Mouse (Mus musculus) MEL (cell line): ENCODE results near the gene Zbtb49. TPM values are rescaled to one million over a fixed set of nuclear protein-coding genes. Genes with fewer than 3 reads are reported as not detected.
A peak's percentile ranks its signal among the peaks of the same experiment; 100 is the strongest.

Experiments
- DNase-seq: peaks from one replicate; pipeline ENCODE4 v3.0.0; 2011; ENCODE audit warnings: low read depth, low spot score
- H3K27ac ChIP-seq: 2 replicates; pipeline ENCODE4 v1.5.1; 2012; ENCODE audit warnings: low read depth, mild to moderate bottlenecking, control low read depth, low read length, moderate library complexity; ENCODE audit not compliant: control insufficient read depth
- H3K27me3 ChIP-seq, 2 experiments: fragments of 150-350 bp in 1 of 2; sonication (generic) in 1 of 2; 2 replicates each; pipeline ENCODE4 v1.6.1; 2012; ENCODE audit warnings: low read length in 2 of 2, mild to moderate bottlenecking in 2 of 2, improper control_type of control experiment in 1 of 2, moderate library complexity in 1 of 2; ENCODE audit not compliant: insufficient read depth in 2 of 2, control insufficient read depth in 1 of 2
- H3K36me3 ChIP-seq, 2 experiments: 2 replicates each; pipeline ENCODE4 v1.6.1; 2012 to 2014; ENCODE audit warnings: low read length in 2 of 2, improper control_type of control experiment in 1 of 2, inconsistent platforms in 1 of 2, mild to moderate bottlenecking in 1 of 2; ENCODE audit not compliant: insufficient read depth in 2 of 2, control insufficient read depth in 1 of 2
- H3K4me1 ChIP-seq, 2 experiments: fragments of 150-350 bp in 1 of 2; sonication (generic) in 1 of 2; 2 replicates each; pipeline ENCODE4 v1.6.1; 2012; ENCODE audit warnings: low read length in 2 of 2, improper control_type of control experiment in 1 of 2, mild to moderate bottlenecking in 1 of 2; ENCODE audit not compliant: insufficient read depth in 2 of 2, control insufficient read depth in 1 of 2
- H3K4me3 ChIP-seq, 2 experiments: fragments of 150-350 bp in 1 of 2; sonication (generic) in 1 of 2; 2 replicates each; pipeline ENCODE4 v1.5.1; 2012; ENCODE audit warnings: low read depth in 2 of 2, low read length in 2 of 2, mild to moderate bottlenecking in 2 of 2, moderate library complexity in 2 of 2, control low read depth in 1 of 2, improper control_type of control experiment in 1 of 2; ENCODE audit not compliant: control insufficient read depth in 1 of 2, insufficient read depth in 1 of 2
- H3K79me2 ChIP-seq: 2 replicates; pipeline ENCODE4 v1.6.1; 2012; ENCODE audit warnings: mild to moderate bottlenecking, low read length, moderate library complexity; ENCODE audit not compliant: control insufficient read depth, poor library complexity, insufficient read depth
- H3K9ac ChIP-seq: 2 replicates; pipeline ENCODE4 v1.6.1; 2012; ENCODE audit warnings: low read depth, mild to moderate bottlenecking, control low read depth, low read length, moderate library complexity; ENCODE audit not compliant: control insufficient read depth, poor library complexity, severe bottlenecking
- H3K9me3 ChIP-seq: fragments of 150-350 bp; sonication (generic); replicated peaks from 2 replicates; pipeline ENCODE4 v1.6.1; 2012; ENCODE audit warnings: mild to moderate bottlenecking, low read length, improper control_type of control experiment, moderate library complexity; ENCODE audit not compliant: insufficient read depth
- CHD1 ChIP-seq: IDR thresholded peaks from 2 replicates; pipeline ENCODE4 v1.6.1; 2012; ENCODE audit warnings: low read depth, mild to moderate bottlenecking, inconsistent platforms, low read length, improper control_type of control experiment
- CTCF ChIP-seq, 3 experiments: IDR thresholded peaks in 2 of 3; conservative IDR thresholded peaks in 1 of 3; 2 replicates each; pipeline ENCODE4 v1.5.1; 2011 to 2012; ENCODE audit warnings: low read length in 3 of 3, low read depth in 2 of 3, mild to moderate bottlenecking in 2 of 3, improper control_type of control experiment in 1 of 3, inconsistent platforms in 1 of 3, mixed read lengths in 1 of 3, moderate library complexity in 1 of 3; ENCODE audit not compliant: control insufficient read depth in 1 of 3, insufficient read depth in 1 of 3, poor library complexity in 1 of 3, severe bottlenecking in 1 of 3
- E2F4 ChIP-seq: IDR thresholded peaks from 2 replicates; pipeline ENCODE4 v1.6.1; 2011; ENCODE audit warnings: low read depth, low read length, improper control_type of control experiment, borderline replicate concordance
- ELF1 ChIP-seq: IDR thresholded peaks from 2 replicates; pipeline ENCODE4 v1.6.1; 2014; ENCODE audit warnings: low read depth, mild to moderate bottlenecking, inconsistent platforms, low read length, improper control_type of control experiment, moderate library complexity
- KAT2A ChIP-seq: conservative IDR thresholded peaks from 2 replicates; pipeline ENCODE4 v1.6.1; 2012; ENCODE audit warnings: low read depth, low read length, improper control_type of control experiment, inconsistent platforms
- MAX ChIP-seq: IDR thresholded peaks from 2 replicates; pipeline ENCODE4 v1.6.1; 2011; ENCODE audit warnings: low read length, improper control_type of control experiment
- MAZ ChIP-seq: IDR thresholded peaks from 2 replicates; pipeline ENCODE4 v1.6.1; 2012; ENCODE audit warnings: low read depth, mild to moderate bottlenecking, inconsistent platforms, low read length, improper control_type of control experiment
- MEF2A ChIP-seq: IDR thresholded peaks from 2 replicates; pipeline ENCODE4 v1.6.1; 2014; ENCODE audit warnings: low read depth, mild to moderate bottlenecking, inconsistent platforms, low read length, improper control_type of control experiment; ENCODE audit not compliant: poor library complexity, insufficient replicate concordance, severe bottlenecking; ENCODE audit errors: extremely low read depth
- MXI1 ChIP-seq: IDR thresholded peaks from 2 replicates; pipeline ENCODE4 v1.6.1; 2011; ENCODE audit warnings: mild to moderate bottlenecking, low read depth, low read length, improper control_type of control experiment
- MYB ChIP-seq: IDR thresholded peaks from 2 replicates; pipeline ENCODE4 v1.6.1; 2011; ENCODE audit warnings: mild to moderate bottlenecking, low read depth, low read length, improper control_type of control experiment
- NELFE ChIP-seq: IDR thresholded peaks from 2 replicates; pipeline ENCODE4 v1.6.1; 2011; ENCODE audit warnings: low read depth, low read length, improper control_type of control experiment
- POLR2A ChIP-seq, 2 experiments: IDR thresholded peaks; 2 replicates each; pipeline ENCODE4 v1.6.1; 2011 to 2012; ENCODE audit warnings: low read length in 2 of 2, mild to moderate bottlenecking in 2 of 2, control low read depth in 1 of 2, improper control_type of control experiment in 1 of 2, low read depth in 1 of 2, moderate library complexity in 1 of 2; ENCODE audit not compliant: control insufficient read depth in 1 of 2, insufficient read depth in 1 of 2, poor library complexity in 1 of 2
- POLR2AphosphoS2 ChIP-seq: IDR thresholded peaks from 2 replicates; pipeline ENCODE4 v1.6.1; 2011; ENCODE audit warnings: low read length, improper control_type of control experiment
- RAD21 ChIP-seq: IDR thresholded peaks from 2 replicates; pipeline ENCODE4 v1.6.1; 2011; ENCODE audit warnings: mild to moderate bottlenecking, low read depth, low read length, improper control_type of control experiment
- RCOR1 ChIP-seq: IDR thresholded peaks from 2 replicates; pipeline ENCODE4 v1.6.1; 2012; ENCODE audit warnings: low read depth, mild to moderate bottlenecking, inconsistent platforms, low read length, improper control_type of control experiment
- SIN3A ChIP-seq: IDR thresholded peaks from 2 replicates; pipeline ENCODE4 v1.6.1; 2012; ENCODE audit warnings: low read length, improper control_type of control experiment, inconsistent platforms
- SMC3 ChIP-seq: IDR thresholded peaks from 2 replicates; pipeline ENCODE4 v1.6.1; 2011; ENCODE audit warnings: low read depth, low read length, improper control_type of control experiment
- TCF12 ChIP-seq: IDR thresholded peaks from 2 replicates; pipeline ENCODE4 v1.6.1; 2014; ENCODE audit warnings: low read depth, mild to moderate bottlenecking, inconsistent platforms, low read length, improper control_type of control experiment, moderate library complexity
- UBTF ChIP-seq: IDR thresholded peaks from 2 replicates; pipeline ENCODE4 v1.6.1; 2012; ENCODE audit warnings: low read depth, mild to moderate bottlenecking, inconsistent platforms, low read length, improper control_type of control experiment, moderate library complexity, borderline replicate concordance; ENCODE audit not compliant: insufficient read depth
- USF1 ChIP-seq: IDR thresholded peaks from 2 replicates; pipeline ENCODE4 v1.6.1; 2014; ENCODE audit warnings: low read depth, mild to moderate bottlenecking, inconsistent platforms, low read length, improper control_type of control experiment, moderate library complexity
- ZC3H11A ChIP-seq: IDR thresholded peaks from 2 replicates; pipeline ENCODE4 v1.6.1; 2012; ENCODE audit warnings: low read depth, mild to moderate bottlenecking, inconsistent platforms, low read length, improper control_type of control experiment
- polyA plus RNA-seq, 2 experiments: library from polyadenylated mRNA; stranded (reverse) in 1 of 2; unstranded in 1 of 2; fragments of >175 nt in 1 of 2; fragments of >200 nt in 1 of 2; gene quantifications; 2 replicates each; pipeline versions ENCODE4 v1.2.1 to v1.2.4; 2012; ENCODE audit warnings: low replicate concordance in 2 of 2, low read depth in 1 of 2; ENCODE audit not compliant: insufficient read length in 2 of 2, insufficient read depth in 1 of 2, missing spikeins in 1 of 2
- total RNA-seq: library from RNA; depleted of rRNA; stranded (reverse); fragments of 300-350 nt; gene quantifications from 2 replicates; pipeline ENCODE4 v1.2.3, GENCODE M21; 2012

Gene Zbtb49
- total and polyA plus RNA-seq, 3 experiments = 16.8 to 17.5 TPM; not detected in 1

DNA sequence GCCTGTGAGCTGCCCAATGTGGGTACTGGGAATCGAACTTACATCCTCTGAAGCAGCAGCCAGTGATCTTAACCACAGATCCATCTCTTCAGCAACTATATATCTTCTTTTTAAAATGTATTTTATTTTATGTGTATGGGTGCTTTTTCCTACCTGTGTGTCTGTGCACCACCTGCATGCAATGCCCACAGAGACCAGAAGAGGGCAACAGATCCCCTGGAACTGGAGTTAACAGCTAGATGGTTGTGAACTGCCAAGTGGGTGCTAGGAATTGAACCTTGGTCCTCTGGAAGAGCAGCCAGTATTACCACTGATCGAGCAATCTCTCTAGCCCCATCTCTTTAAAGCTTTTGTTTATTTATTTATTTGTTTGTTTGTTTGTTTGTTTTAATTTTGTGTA is 16.4 kb upstream of the Zbtb49 start:
- TF ChIP-seq E2F4 = no peak
- no peak for TF ChIP-seq MEF2A
- TF ChIP-seq NELFE = no peak
- TF ChIP-seq POLR2A (IDR thresholded peaks at IDR 0.05; ENCODE audit: control insufficient read depth in 1 of 2, insufficient read depth in 1 of 2, low read depth in 1 of 2, low read length in 2 of 2, poor library complexity in 1 of 2) = no peak
- TF ChIP-seq ZC3H11A = no peak
- TF ChIP-seq MAX = no peak
- no peak for TF ChIP-seq MYB
- TF ChIP-seq CTCF (IDR thresholded peaks at IDR 0.05 in 2 of 3, conservative IDR thresholded peaks at IDR 0.05 in 1 of 3; ENCODE audit: control insufficient read depth in 1 of 3, insufficient read depth in 1 of 3, low read depth in 2 of 3, low read length in 3 of 3, poor library complexity in 1 of 3, severe bottlenecking in 1 of 3) = peak; percentile 55 to 67 (median 57)
- peak; percentile 40 for TF ChIP-seq RAD21
- TF ChIP-seq SMC3 = peak; percentile 34; the same call in 1 of the 2 replicates
- TF ChIP-seq RCOR1 = no peak
- no peak overlapping the region for H3K9ac ChIP-seq
- no peaks in the 10 kb centered on the region for H3K9me3 ChIP-seq
- H3K27ac ChIP-seq = no peak overlapping the region
- DNase-seq = peak; percentile 53
- no peaks in the 10 kb centered on the region for H3K79me2 ChIP-seq
- H3K27me3 ChIP-seq = no peaks in the 10 kb centered on the region
- no peak overlapping the region for H3K4me3 ChIP-seq
- H3K36me3 ChIP-seq = peaks cover 0 to 1% of the 10 kb centered on the region in 2 experiments; a peak in 2 of 4 replicates
- no peaks in the 10 kb centered on the region for H3K4me1 ChIP-seq

DNA sequence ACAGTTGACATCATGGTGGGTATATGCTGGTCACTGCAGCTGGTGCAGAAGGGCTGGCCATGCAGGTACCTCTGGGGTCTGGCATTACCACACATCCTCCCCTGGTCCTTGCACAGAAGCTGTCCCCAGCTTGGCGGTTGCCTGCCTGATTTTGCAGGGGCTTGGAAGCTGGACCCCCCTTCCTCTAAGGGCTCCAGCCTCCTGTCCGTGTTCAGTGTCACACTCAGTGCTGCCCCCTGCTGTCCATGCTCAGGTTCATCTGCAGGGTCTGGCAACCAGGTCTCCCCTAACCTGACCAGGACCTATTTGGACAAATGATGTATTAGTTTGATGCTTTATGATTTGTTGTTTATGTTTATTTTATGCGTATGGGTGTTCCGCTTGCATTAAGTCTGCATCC is 15.2 kb upstream of the Zbtb49 start:
- Histone ChIP-seq H3K27me3 (no peaks in the 10 kb centered on the region), H3K9ac (no peak overlapping the region), H3K4me1 (no peaks in the 10 kb centered on the region), H3K27ac (no peak overlapping the region), H3K9me3 (no peaks in the 10 kb centered on the region), H3K4me3 (no peak overlapping the region), H3K36me3 (peaks cover 0 to 4% of the 10 kb centered on the region in 2 experiments; a peak in 2 of 4 replicates), H3K79me2 (no peaks in the 10 kb centered on the region)
- TF ChIP-seq POLR2AphosphoS2 (peak; percentile 47; the same call in 1 of the 2 replicates), SIN3A (no peak), RCOR1 (no peak), SMC3 (peak; percentile 48), TCF12 (no peak), CTCF (IDR thresholded peaks at IDR 0.05 in 2 of 3, conservative IDR thresholded peaks at IDR 0.05 in 1 of 3; ENCODE audit: control insufficient read depth in 1 of 3, insufficient read depth in 1 of 3, low read depth in 2 of 3, low read length in 3 of 3, poor library complexity in 1 of 3, severe bottlenecking in 1 of 3) (peak; percentile 78 to 92 (median 87))
- peak; percentile 76 for DNase-seq

DNA sequence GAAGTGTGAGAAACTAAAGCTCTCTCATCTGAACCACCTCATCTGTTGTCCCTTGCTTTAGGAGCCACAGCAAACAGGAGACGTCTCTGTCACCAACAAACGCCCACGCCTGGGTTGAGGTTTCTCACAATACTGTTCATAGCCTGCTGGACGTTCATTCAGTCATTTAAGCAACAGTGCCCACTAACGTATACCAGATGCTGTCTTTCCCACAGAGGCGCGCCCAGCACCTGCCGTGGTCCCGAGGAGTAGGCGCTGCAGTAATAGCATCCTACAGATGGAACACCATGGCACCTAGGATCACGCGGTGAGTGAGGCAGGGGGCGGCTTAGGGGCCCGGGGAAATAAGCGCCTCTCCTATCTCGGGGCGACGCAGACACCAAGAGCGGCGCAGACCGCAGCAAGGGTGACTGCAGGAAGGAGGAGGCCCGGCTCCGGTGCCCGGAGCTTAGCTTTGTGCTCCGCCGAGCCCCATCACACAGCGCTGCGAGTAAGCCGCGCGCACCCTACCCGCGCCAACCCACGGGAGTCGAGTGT is 418 bp downstream of the Zbtb49 start:
- Histone ChIP-seq H3K36me3 (peaks cover 15 to 21% of the 10 kb centered on the region in 2 experiments), H3K4me1 (peaks cover 7 to 26% of the 10 kb centered on the region in 2 experiments)

More for the DNA sequence above, 418 bp downstream of the Zbtb49 start:
- Histone ChIP-seq H3K4me3 (peak overlapping the region; percentile 70 to 79), H3K27me3 (no peaks in the 10 kb centered on the region), H3K9ac (peak overlapping the region; percentile 87), H3K27ac (peak overlapping the region; percentile 35), H3K79me2 (peaks cover 53% of the 10 kb centered on the region), H3K9me3 (no peaks in the 10 kb centered on the region)
- TF ChIP-seq ELF1 = no peak
- no peak for TF ChIP-seq CHD1
- no peak for TF ChIP-seq KAT2A
- no peak for TF ChIP-seq MAZ
- no peak for TF ChIP-seq MXI1
- no peak for TF ChIP-seq USF1
- TF ChIP-seq POLR2AphosphoS2 = no peak
- TF ChIP-seq UBTF = peak; percentile 10; the same call in 1 of the 2 replicates
- TF ChIP-seq ZC3H11A = no peak
- DNase-seq = no peak
